Mouse (Mus musculus) limb, embryonic 14.5 days (tissue): Measurements from ENCODE around the gene Fam208b. TPM values are rescaled to one million over a fixed set of nuclear protein-coding genes. Genes with fewer than 3 reads are reported as not detected.
"Not testable (repeated sequence)": the region's sequence is repeated elsewhere in the genome, so short reads cannot be mapped to it uniquely, and the experiment has no call there.

Source experiments
- ATAC-seq: fragments of 200-750 bp; cut with Nextera tagmentation; 2 replicates; pipeline ENCODE4 v1.8.0; 2017; ENCODE audit warnings: low read depth, moderate number of reproducible peaks, moderate TSS enrichment; ENCODE audit not compliant: low FRiP score
- DNase-seq: peaks from one replicate; pipeline ENCODE4 v3.0.0-alpha.2; 2015; ENCODE audit warnings: low spot score
- H3K27ac ChIP-seq: fragments of 300-500 bp; sonication (generic); replicated peaks from 2 replicates; pipeline ENCODE4 v1.5.1; 2014; ENCODE audit warnings: low read depth, mild to moderate bottlenecking, low read length, moderate library complexity, mixed read lengths
- H3K27me3 ChIP-seq: fragments of 300-500 bp; sonication (generic); 2 replicates; pipeline ENCODE4 v1.6.1; 2014; ENCODE audit warnings: low read length, mixed read lengths; ENCODE audit not compliant: control insufficient read depth, insufficient read depth
- H3K36me3 ChIP-seq: fragments of 300-500 bp; sonication (generic); 2 replicates; pipeline ENCODE4 v1.6.1; 2014; ENCODE audit warnings: mild to moderate bottlenecking, low read length, moderate library complexity, mixed read lengths; ENCODE audit not compliant: control insufficient read depth, insufficient read depth
- H3K4me1 ChIP-seq: fragments of 300-500 bp; sonication (generic); 2 replicates; pipeline ENCODE4 v1.6.1; 2014; ENCODE audit warnings: antibody characterized with exemption, low read length, mixed read lengths; ENCODE audit not compliant: control insufficient read depth, insufficient read depth
- H3K4me2 ChIP-seq: fragments of 300-500 bp; sonication (generic); replicated peaks from 2 replicates; pipeline ENCODE4 v1.6.1; 2014; ENCODE audit warnings: low read depth, mild to moderate bottlenecking, low read length, moderate library complexity; ENCODE audit not compliant: severe bottlenecking
- H3K4me3 ChIP-seq: fragments of 300-500 bp; sonication (generic); replicated peaks from 2 replicates; pipeline ENCODE4 v1.5.1; 2014; ENCODE audit warnings: low read length
- H3K9ac ChIP-seq: fragments of 300-500 bp; sonication (generic); 2 replicates; pipeline ENCODE4 v1.6.1; 2014; ENCODE audit warnings: mild to moderate bottlenecking, low read depth, low read length, moderate library complexity; ENCODE audit not compliant: severe bottlenecking
- H3K9me3 ChIP-seq: fragments of 300-500 bp; sonication (generic); 2 replicates; pipeline ENCODE4 v1.6.1; 2016; ENCODE audit warnings: low read length; ENCODE audit not compliant: control insufficient read depth
- POLR2A ChIP-seq: fragments of 200-500 bp; IDR thresholded peaks from 2 replicates; pipeline ENCODE4 v1.8.0; 2012; ENCODE audit warnings: inconsistent platforms, mild to moderate bottlenecking, moderate library complexity, borderline replicate concordance; ENCODE audit not compliant: insufficient read depth, insufficient read length; ENCODE audit errors: extremely low read depth
- WGBS: fragments of 180-500 bp; shearing (Covaris S2); extraction: QIAGEN DNeasy Blood & Tissue Kit; methylation state at CpG from one replicate; pipeline ENCODE4 v1.1.7; 2014; 5-methylcytosine and 5-hydroxymethylcytosine counted together
- polyA plus RNA-seq, 2 experiments: library from polyadenylated mRNA; depleted of rRNA in 1 of 2; stranded (reverse) in 1 of 2; unstranded in 1 of 2; fragments of >200 nt; fragmentation: Nextera tagmentation in 1 of 2; extraction: Ambion mirVana in 1 of 2; gene quantifications; 2 replicates each; pipeline versions ENCODE4 v1.2.1 to v1.2.3; 2012 to 2014

The Fam208b gene
- polyA plus RNA-seq, 2 experiments, result 19.6 to 29.9 TPM

GRCm38 (mm10) chr13:3530451-3530850 is 80.5 kb downstream of the Fam208b start:
- Histone ChIP-seq H3K27me3 (no peaks in the 10 kb centered on the region), H3K4me1 (no peaks in the 10 kb centered on the region), H3K27ac (no peak overlapping the region), H3K9ac (no peak overlapping the region), H3K4me2 (no peak overlapping the region), H3K36me3 (no peaks in the 10 kb centered on the region), H3K9me3 (no peaks in the 10 kb centered on the region), H3K4me3 (no peak overlapping the region)
- no peak for DNase-seq
- ATAC-seq, result no peak
- WGBS, result 64% methylated on average over 3 of the region's 3 CpGs
- TF ChIP-seq POLR2A, result no peak

GRCm38 (mm10) chr13:3526328-3526727 is 84.6 kb downstream of the Fam208b start:
- Histone ChIP-seq H3K9ac (no peak overlapping the region), H3K27me3 (no peaks in the 10 kb centered on the region), H3K4me1 (no peaks in the 10 kb centered on the region), H3K27ac (no peak overlapping the region), H3K9me3 (no peaks in the 10 kb centered on the region), H3K4me2 (no peak overlapping the region), H3K4me3 (no peak overlapping the region), H3K36me3 (no peaks in the 10 kb centered on the region)
- ATAC-seq (no peak), DNase-seq (no peak)
- no peak for TF ChIP-seq POLR2A
- WGBS, result 73% methylated on average over 8 of the region's 8 CpGs

GRCm38 (mm10) chr13:3525611-3526051 is 85.3 kb downstream of the Fam208b start:
- Histone ChIP-seq H3K27me3 (no peaks in the 10 kb centered on the region), H3K36me3 (no peaks in the 10 kb centered on the region), H3K27ac (no peak overlapping the region), H3K9me3 (no peaks in the 10 kb centered on the region), H3K4me3 (no peak overlapping the region), H3K4me1 (no peaks in the 10 kb centered on the region), H3K4me2 (no peak overlapping the region), H3K9ac (no peak overlapping the region)
- no peak for TF ChIP-seq POLR2A
- WGBS, result 61% methylated on average over 4 of the region's 4 CpGs
- DNase-seq (no peak), ATAC-seq (no peak)

- Histone ChIP-seq H3K27ac (no peak overlapping the region), H3K9me3 (no peaks in the 10 kb centered on the region), H3K4me2 (no peak overlapping the region), H3K9ac (no peak overlapping the region), H3K4me1 (no peaks in the 10 kb centered on the region), H3K4me3 (no peak overlapping the region), H3K36me3 (no peaks in the 10 kb centered on the region), H3K27me3 (no peaks in the 10 kb centered on the region)
- no peak for TF ChIP-seq POLR2A
- DNase-seq (no peak), ATAC-seq (no peak)
- WGBS, result 56% methylated on average over 1 of the region's 1 CpGs
These were observed 87.0 kb downstream of the Fam208b start for GRCm38 (mm10) chr13:3523946-3524345.

- no peak for TF ChIP-seq POLR2A
- Histone ChIP-seq H3K27me3 (no peaks in the 10 kb centered on the region), H3K4me1 (no peaks in the 10 kb centered on the region), H3K4me2 (no peak overlapping the region), H3K36me3 (no peaks in the 10 kb centered on the region), H3K9ac (no peak overlapping the region), H3K9me3 (no peaks in the 10 kb centered on the region), H3K27ac (no peak overlapping the region), H3K4me3 (no peak overlapping the region)
- WGBS, result 53% methylated on average over 6 of the region's 6 CpGs
- DNase-seq, result no peak
- ATAC-seq, result no peak
These were observed 87.4 kb downstream of the Fam208b start for GRCm38 (mm10) chr13:3523459-3523858.

- not testable (repeated sequence) for H3K4me2 ChIP-seq, ATAC-seq, H3K27ac ChIP-seq, H3K4me1 ChIP-seq, H3K9ac ChIP-seq, H3K4me3 ChIP-seq, H3K36me3 ChIP-seq, DNase-seq, H3K9me3 ChIP-seq, H3K27me3 ChIP-seq
- WGBS, result 45% methylated on average over 1 of the region's 1 CpGs
These were observed 90.9 kb downstream of the Fam208b start for GRCm38 (mm10) chr13:3519994-3520393.

- not testable (repeated sequence) for H3K36me3 ChIP-seq, H3K9ac ChIP-seq, H3K4me1 ChIP-seq, H3K4me2 ChIP-seq, DNase-seq, ATAC-seq, H3K27me3 ChIP-seq, H3K27ac ChIP-seq, H3K9me3 ChIP-seq, H3K4me3 ChIP-seq
- 74% methylated on average over 4 of the region's 4 CpGs for WGBS
These were observed 91.6 kb downstream of the Fam208b start for GRCm38 (mm10) chr13:3519357-3519756.
